Comparison of ENCODE assay signal across 8 mouse cellular contexts in the genomic region with DNA sequence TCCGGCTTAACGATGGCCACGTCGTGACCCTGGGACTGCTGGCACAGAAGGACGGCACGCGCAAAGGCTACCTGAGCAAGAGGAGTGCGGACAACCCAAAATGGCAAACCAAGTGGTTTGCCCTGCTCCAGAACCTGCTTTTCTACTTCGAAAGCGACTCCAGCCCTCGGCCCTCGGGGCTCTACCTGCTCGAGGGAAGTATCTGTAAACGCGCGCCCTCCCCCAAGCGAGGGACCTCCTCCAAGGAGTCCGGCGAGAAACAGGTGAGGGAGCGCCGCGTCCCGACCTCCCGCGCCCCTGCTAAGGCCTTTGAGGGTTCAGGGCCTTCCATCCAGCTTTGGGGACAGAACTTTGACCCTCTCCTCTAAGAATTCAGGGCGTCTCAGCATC. TPM values are rescaled to one million over a fixed set of nuclear protein-coding genes. Genes with fewer than 3 reads are reported as not detected.
DNase-seq lines count a peak whose midpoint lies in the region; ATAC-seq and TF ChIP-seq lines count a peak whose summit lies in the region.

No protein-coding gene starts in this region.

- H3K9ac ChIP-seq in kidney, postnatal 0 days (ENCODE audit: low read depth, low read length): no peak overlapping the region
- H3K9ac ChIP-seq in embryonic facial prominence, embryonic 13.5 days: peak overlapping the region; percentile 62; the same call in 1 of the 2 replicates
- peak overlapping the region; percentile 43 for H3K9ac ChIP-seq in hindbrain, postnatal 0 days (replicated peaks; ENCODE audit: low read length)
- no peak overlapping the region for H3K9ac ChIP-seq in neural tube, embryonic 11.5 days (ENCODE audit: low read length)

- H3K27me3 ChIP-seq in kidney, postnatal 0 days (ENCODE audit: insufficient read depth, low read length): peaks cover 66% of the 10 kb centered on the region
- H3K27me3 ChIP-seq in embryonic facial prominence, embryonic 13.5 days: peaks cover 99% of the 10 kb centered on the region
- peaks cover 36% of the 10 kb centered on the region for H3K27me3 ChIP-seq in hindbrain, postnatal 0 days (ENCODE audit: insufficient read depth, low read length)
- peaks cover 75% of the 10 kb centered on the region for H3K27me3 ChIP-seq in neural tube, embryonic 11.5 days (ENCODE audit: control insufficient read depth, insufficient read depth, low read length)

- H3K36me3 ChIP-seq in kidney, postnatal 0 days (ENCODE audit: insufficient read depth, low read length): no peaks in the 10 kb centered on the region
- H3K36me3 ChIP-seq in embryonic facial prominence, embryonic 13.5 days: no peaks in the 10 kb centered on the region
- H3K36me3 ChIP-seq in hindbrain, postnatal 0 days (ENCODE audit: insufficient read depth, low read length): no peaks in the 10 kb centered on the region
- no peaks in the 10 kb centered on the region for H3K36me3 ChIP-seq in neural tube, embryonic 11.5 days (ENCODE audit: control insufficient read depth, insufficient read depth, low read length)

- DNase-seq in kidney, postnatal 0 days (ENCODE audit: low spot score): no peak
- no peak for DNase-seq in kidney, adult 18-20 months
- no peak for DNase-seq in hindbrain, postnatal 0 days (ENCODE audit: low spot score)
- no peak for DNase-seq in neural tube, embryonic 11.5 days (ENCODE audit: low spot score)
- DNase-seq in thymus, postnatal 14 days: no peak
- no peak for DNase-seq in gastrocnemius, adult 8-10 months (ENCODE audit: low spot score in 2 of 2)
- no peak for DNase-seq in gastrocnemius, postnatal 36 days

- H3K4me1 ChIP-seq in kidney, postnatal 0 days (replicated peaks; ENCODE audit: insufficient read depth, low read length): peaks cover 11% of the 10 kb centered on the region
- H3K4me1 ChIP-seq in embryonic facial prominence, embryonic 13.5 days: peaks cover 28% of the 10 kb centered on the region
- no peaks in the 10 kb centered on the region; the same call in none of the 2 replicates for H3K4me1 ChIP-seq in hindbrain, postnatal 0 days (ENCODE audit: insufficient read depth, low read length)
- peaks cover 4% of the 10 kb centered on the region for H3K4me1 ChIP-seq in neural tube, embryonic 11.5 days (ENCODE audit: control insufficient read depth, insufficient read depth, low read length)

- intact Hi-C loops in gastrocnemius, postnatal 36 days (cut with DNase I): no loop called here

- H3K9me3 ChIP-seq in kidney, postnatal 0 days (replicated peaks; ENCODE audit: low read length): no peaks in the 10 kb centered on the region
- H3K9me3 ChIP-seq in embryonic facial prominence, embryonic 13.5 days: no peaks in the 10 kb centered on the region
- H3K9me3 ChIP-seq in hindbrain, postnatal 0 days (ENCODE audit: low read length): no peaks in the 10 kb centered on the region
- no peaks in the 10 kb centered on the region for H3K9me3 ChIP-seq in neural tube, embryonic 11.5 days (ENCODE audit: control insufficient read depth, low read length)

- H3K27ac ChIP-seq in kidney, postnatal 0 days: no peak overlapping the region
- H3K27ac ChIP-seq in embryonic facial prominence, embryonic 13.5 days: no peak overlapping the region
- peak overlapping the region; percentile 32; the same call in 1 of the 2 replicates for H3K27ac ChIP-seq in hindbrain, postnatal 0 days
- no peak overlapping the region for H3K27ac ChIP-seq in neural tube, embryonic 11.5 days (ENCODE audit: low read depth, low read length)

- peak overlapping the region; percentile 76 for H3K4me2 ChIP-seq in kidney, postnatal 0 days (ENCODE audit: low read length)
- H3K4me2 ChIP-seq in embryonic facial prominence, embryonic 13.5 days: peak overlapping the region; percentile 94
- peak overlapping the region; percentile 68 for H3K4me2 ChIP-seq in hindbrain, postnatal 0 days (ENCODE audit: low read depth, low read length)
- peak overlapping the region; percentile 84 for H3K4me2 ChIP-seq in neural tube, embryonic 11.5 days (ENCODE audit: low read depth)

- no peak for TF ChIP-seq CTCF in kidney, postnatal 0 days (IDR thresholded peaks at IDR 0.05; ENCODE audit: low read depth)
- no peak for TF ChIP-seq CTCF in hindbrain, postnatal 0 days (IDR thresholded peaks at IDR 0.05; ENCODE audit: low read depth)

- 0 out of 2 replicates have a peak, but pooled peaks have one; percentile 5 for ATAC-seq in kidney, postnatal 0 days (replicated peaks; ENCODE audit: low FRiP score, low read depth)
- ATAC-seq in embryonic facial prominence, embryonic 13.5 days (ENCODE audit: insufficient number of reproducible peaks, insufficient read depth, low FRiP score, low TSS enrichment, low read depth): no peak
- ATAC-seq in hindbrain, postnatal 0 days: peak; percentile 7; the same call in 1 of the 2 replicates
- ATAC-seq in neural tube, embryonic 11.5 days (ENCODE audit: insufficient read depth, low FRiP score, low TSS enrichment): no peak

- H3K4me3 ChIP-seq in kidney, postnatal 0 days (replicated peaks; ENCODE audit: low read depth, low read length): peak overlapping the region; percentile 43
- H3K4me3 ChIP-seq in embryonic facial prominence, embryonic 13.5 days: peak overlapping the region; percentile 53
- H3K4me3 ChIP-seq in hindbrain, postnatal 0 days (ENCODE audit: low read length): peak overlapping the region; percentile 43
- peak overlapping the region; percentile 44 for H3K4me3 ChIP-seq in neural tube, embryonic 11.5 days (ENCODE audit: low read depth, low read length)

- under 1% methylated on average over 26 of the region's 26 CpGs for WGBS in kidney, postnatal 0 days
- 2% methylated on average over 26 of the region's 26 CpGs for WGBS in embryonic facial prominence, embryonic 13.5 days
- 2% methylated on average over 26 of the region's 26 CpGs for WGBS in hindbrain, postnatal 0 days
- 0% methylated on average over 26 of the region's 26 CpGs for WGBS in neural tube, embryonic 11.5 days

RNA-seq across cellular contexts. Expression of a gene that starts 0.3 kb away (rescaled TPM):
- polyA plus RNA-seq in kidney, postnatal 0 days (2015; fragmentation: Nextera tagmentation; extraction: Ambion mirVana): 0.05 TPM in 1 of 2 replicates, not detected in the other
- polyA plus RNA-seq in embryonic facial prominence, embryonic 13.5 days (2015; fragmentation: Nextera tagmentation; extraction: Ambion mirVana): 0.63 and 0.80 TPM in 2 replicates
- 44.4 and 53.4 TPM in 2 replicates for total RNA-seq in hindbrain, postnatal 0 days (2014; rRNA removed)
- polyA plus RNA-seq in hindbrain, postnatal 0 days (2015; fragmentation: Nextera tagmentation; extraction: Ambion mirVana): 28.3 and 29.6 TPM in 2 replicates
- not detected in 2 replicates for polyA plus RNA-seq in neural tube, embryonic 11.5 days (2014; fragmentation: Nextera tagmentation; extraction: Ambion mirVana)
- under 1 TPM in 3 of 4 experiments, not detected in 1; 0.07 to 0.19 (median 0.11) TPM for total RNA-seq in gastrocnemius, adult 8-10 months (2022)
- total RNA-seq in gastrocnemius, postnatal 36 days (2021): not detected

Comparison
In these comparisons a context has a peak if more than half of its experiments do, and no peak if none do; other contexts are left out.
1. ATAC-seq: peak in kidney, postnatal 0 days (single experiment) and hindbrain, postnatal 0 days (single experiment); none in embryonic facial prominence, embryonic 13.5 days (single experiment) and neural tube, embryonic 11.5 days (single experiment).
2. H3K9ac ChIP-seq: peak in embryonic facial prominence, embryonic 13.5 days (single experiment) and hindbrain, postnatal 0 days (single experiment); none in kidney, postnatal 0 days (single experiment) and neural tube, embryonic 11.5 days (single experiment).
3. RNA of a gene that starts 0.3 kb away (polyA plus RNA-seq): 28.3 to 29.6 TPM in hindbrain, postnatal 0 days; 0.63 to 0.80 TPM in embryonic facial prominence, embryonic 13.5 days, 0.05 TPM in kidney, postnatal 0 days and not detected in neural tube, embryonic 11.5 days; every median in the first group is over 10 times any median in the second.
4. Peak in every context shown above with its lines, with median percentiles within 50 percentile points of each other: H3K4me2 ChIP-seq and H3K4me3 ChIP-seq.